Mouse (Mus musculus): ENCODE measurements around the gene Itga7.
A peak's percentile ranks its signal among the peaks of the same experiment; 100 is the strongest.

Itga7 gene

DNA sequence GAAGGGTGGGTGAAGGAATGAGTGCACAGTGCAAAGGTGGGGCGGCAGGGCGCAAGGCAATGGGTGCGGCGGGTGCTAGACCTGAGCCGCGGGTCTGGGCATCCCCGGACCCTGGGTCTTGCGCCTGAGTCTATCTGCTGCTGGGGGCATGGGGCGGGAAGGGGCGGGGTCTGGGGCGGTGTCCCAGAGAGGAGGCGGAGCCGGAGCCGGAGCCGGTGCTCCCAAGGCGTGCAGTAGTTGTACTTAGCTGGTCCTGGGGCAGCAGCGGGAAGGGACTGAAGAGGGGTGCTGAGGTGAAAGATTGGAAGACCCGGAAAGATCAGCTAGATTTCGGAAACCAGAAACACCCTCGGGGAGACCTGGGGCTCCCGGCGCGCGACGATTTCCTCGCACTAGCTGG lies at the start of gene Itga7:
Gene Itga7 (plus strand): TSS at position 245 of the 400 bp plus-strand sequence.
- DNase-seq (ENCODE audit: low read depth): no peak

DNA sequence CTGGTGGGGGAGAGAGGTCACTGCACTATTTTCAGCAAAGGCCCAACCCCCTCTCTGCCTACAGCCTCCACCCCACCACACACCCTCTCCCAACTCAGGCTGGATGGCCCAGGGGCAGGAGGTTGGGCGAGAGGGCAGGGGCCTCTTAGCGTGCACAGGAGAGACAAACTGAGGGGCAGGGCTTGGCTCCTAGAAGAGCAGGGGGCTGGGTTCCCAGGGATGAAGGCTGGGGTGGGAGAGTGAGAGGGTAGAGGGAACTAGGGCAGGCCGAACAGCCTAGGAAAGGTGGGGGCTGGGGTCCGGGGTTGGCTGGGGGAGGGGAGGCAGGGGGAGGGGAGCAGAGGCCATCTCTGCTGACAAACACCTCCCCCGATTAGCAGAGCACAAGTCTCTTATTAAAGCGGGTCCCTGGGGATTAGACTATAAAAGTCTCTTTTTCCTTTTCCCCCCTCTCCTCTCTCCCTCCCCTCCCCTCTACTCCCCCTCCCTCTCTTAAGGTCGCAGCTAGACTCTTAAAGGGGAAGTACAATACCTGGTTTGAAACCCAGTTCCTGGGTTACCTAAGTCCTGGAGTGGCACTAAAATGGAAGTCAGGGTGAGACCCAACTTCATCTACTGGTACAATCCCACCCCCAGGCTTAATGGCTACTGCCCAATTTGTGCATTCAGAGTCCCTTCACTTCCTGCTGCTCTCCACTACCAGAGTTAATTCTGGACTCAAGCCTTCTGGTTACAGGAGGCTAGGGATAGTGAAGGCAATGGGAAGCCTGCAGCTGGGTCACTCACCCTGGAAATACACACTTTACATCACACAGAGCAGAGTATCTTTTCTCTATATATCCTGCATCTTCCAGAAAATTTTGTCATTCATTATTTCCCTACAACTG lies 44.4 kb upstream of the Itga7 start:
- no peak for DNase-seq (ENCODE audit: low read depth)

DNA sequence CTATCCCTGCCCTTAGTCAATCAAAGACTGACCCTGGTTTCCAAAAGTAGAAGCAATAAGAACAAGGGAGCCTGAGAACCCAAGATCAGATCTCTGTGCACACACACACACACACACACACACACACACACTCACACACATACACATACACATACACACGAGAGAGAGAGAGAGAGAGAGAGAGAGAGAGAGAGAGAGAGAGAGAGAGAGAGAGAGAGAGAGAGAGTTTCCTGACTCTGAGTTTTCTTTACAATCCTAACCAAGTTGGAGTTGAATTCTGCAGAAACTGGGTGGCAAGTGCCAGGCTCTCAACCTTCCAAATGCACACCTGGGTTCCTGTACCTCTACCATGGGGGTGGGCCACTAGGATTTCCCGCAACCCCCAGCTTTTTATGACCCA lies 43.8 kb upstream of the Itga7 start:
- no peak for DNase-seq (ENCODE audit: low read depth)

DNA sequence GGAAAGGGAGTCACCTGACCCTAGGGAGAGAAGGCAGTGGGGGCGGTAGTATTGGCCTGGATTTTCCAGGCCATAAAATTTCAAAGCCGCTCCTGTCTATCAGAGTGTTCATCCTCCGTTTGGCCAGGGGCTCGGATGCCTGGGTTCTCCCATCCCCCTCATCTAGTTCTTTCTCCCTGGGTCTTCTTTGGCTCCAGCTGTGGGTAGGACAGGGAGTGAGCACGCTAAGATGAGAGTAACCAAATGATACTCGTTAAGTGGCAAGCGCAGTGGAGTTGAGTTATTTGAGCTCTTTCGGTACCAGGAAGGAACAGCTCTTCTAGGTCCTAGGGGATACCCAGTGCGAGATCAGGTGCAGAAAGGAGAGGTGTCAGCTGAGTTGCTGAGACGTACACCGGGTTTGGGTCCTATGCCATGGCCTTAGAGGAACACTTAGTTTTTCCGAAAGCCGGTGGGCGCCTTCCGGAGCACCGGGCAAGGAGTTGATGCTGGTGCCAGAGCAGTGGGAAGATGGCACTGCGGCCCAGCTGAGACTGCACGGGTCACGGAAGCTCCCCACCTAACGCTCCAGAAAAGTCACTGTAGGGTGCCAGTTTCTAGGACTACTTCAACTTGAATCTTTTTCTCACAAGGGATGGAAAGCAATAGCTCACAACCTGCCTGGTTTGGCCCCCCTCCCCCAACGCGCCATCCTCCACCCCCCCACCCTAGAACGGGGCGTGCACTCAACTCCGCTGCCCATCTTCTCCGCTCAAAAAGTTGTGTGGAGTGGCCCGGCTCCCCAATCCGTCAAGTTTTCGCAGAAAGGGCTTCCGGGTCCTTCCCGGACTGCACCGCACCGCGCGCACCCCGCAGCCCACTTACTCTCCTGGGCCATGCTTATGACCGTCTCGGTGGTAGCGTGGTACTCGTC lies 43.0 kb upstream of the Itga7 start:
- no peak for DNase-seq (ENCODE audit: low read depth)

DNA sequence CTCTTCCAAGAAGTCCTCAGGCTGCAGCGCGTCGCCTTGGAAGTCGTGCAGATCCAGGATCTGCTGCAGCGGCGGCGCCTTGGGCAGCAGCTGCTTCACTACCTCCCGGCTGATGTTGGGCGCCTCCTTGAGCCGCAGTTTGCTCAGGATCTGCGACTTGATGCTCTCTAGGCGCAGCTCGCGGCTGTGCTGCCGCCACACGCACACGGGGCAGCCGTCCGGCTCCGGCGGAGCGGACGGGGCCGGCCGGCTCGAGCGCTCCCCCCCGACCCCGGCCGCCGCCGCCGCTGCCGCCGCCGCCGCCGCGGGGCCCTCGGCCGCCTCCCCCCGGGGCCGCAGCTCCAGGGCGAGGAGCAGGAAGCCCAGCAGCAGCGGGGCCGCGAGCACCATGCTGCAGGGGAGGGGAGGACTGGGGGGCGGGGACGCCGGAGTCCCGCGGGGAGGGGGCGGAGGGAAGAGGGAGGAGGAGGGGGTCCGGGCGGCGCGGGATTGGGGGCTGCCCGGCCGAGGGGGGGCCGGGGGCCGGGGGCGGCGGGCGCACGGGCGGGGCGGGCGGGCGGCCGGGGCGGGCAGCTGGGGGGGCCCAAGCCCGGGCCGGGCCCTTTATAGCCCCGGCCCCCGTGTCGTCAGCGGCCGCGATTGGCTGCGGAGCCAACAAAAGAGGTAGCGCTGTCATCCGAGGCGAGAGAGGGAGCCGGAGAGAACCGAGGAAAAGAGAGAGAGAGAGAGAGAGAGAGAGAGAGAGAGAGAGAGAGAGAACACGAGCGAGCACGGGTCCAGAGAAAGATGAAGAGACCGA lies 42.1 kb upstream of the Itga7 start, which contains the start of gene Gdf11:
Gene Gdf11 (minus strand): TSS at position 423 of the 799 bp plus-strand sequence.
- DNase-seq (ENCODE audit: low read depth): no peak

DNA sequence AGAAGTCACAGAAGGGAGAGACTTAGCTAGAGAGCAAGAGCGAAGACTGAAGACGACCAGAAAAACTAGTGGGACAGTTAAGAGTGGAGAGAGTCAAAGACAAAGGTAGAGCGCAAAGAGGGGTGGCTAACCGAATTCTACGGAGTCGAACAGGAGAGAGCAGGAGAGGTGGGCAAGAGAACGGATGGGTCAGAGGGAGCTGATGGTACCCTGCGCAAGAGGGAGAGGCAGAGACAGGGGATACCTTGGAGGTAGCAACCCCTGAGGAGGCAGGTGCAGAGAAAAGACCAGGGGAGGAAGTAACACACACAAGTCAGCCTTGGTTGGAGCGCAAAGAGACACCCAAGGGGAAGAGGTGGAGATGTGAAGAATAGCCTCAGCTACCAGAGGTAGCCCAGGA lies 41.4 kb upstream of the Itga7 start:
- no peak for DNase-seq (ENCODE audit: low read depth)

DNA sequence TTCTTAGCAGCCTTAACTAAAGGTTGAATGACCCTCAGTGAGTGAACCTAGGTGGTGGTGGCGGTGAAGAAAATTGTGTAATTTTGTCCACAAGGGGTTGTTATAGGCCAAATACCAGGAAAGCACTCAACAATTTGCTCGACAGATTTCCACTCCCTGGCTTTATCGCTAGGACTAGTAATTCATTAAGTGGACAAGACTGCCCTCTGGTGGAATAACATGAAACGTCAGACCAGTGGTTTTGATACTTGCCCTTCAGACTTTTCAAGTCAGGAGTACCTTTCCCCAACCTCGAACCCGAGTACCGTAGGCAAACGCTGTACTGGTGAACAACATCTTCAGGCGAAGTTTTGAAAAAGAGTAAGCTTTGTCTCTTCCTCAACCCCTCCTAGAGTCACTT lies 38.2 kb upstream of the Itga7 start:
- peak; percentile 91 for DNase-seq (ENCODE audit: low read depth)

DNA sequence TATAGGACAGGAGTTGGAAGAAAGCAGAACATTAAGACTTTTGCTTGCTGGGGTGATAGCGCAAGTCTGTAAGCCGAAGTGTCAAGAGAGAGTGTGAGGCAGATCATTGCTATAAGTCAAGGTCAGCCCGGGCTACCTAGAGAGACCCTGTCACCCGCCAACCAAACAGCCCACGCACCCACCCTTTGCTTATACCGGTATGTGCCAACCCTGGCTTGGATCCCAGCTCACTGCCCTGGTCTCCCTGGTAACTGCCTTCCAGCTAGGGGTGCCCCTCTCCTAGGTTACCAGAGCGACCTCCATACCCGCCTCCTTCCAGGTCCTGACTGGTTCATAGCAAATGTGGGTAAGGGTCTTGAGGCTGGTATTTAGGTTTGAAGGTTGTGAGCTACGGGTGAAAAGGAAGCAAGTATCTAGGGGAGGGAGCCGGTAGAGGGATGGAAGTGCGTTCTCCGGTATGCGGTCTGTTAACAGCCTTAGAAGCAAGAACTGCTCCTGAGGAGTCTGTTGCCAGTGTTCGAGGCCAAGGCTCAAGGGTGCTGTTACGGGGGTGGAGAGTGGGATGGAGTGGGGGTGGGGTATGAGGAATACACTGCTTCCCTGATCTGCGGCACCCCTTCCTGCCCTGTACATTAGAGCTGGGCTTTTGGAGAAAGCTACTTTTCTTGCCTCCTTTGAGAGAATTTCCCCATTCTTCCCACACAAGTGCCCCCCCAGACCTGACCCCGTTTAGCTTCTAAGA lies 37.5 kb upstream of the Itga7 start:
- no peak for DNase-seq (ENCODE audit: low read depth)

DNA sequence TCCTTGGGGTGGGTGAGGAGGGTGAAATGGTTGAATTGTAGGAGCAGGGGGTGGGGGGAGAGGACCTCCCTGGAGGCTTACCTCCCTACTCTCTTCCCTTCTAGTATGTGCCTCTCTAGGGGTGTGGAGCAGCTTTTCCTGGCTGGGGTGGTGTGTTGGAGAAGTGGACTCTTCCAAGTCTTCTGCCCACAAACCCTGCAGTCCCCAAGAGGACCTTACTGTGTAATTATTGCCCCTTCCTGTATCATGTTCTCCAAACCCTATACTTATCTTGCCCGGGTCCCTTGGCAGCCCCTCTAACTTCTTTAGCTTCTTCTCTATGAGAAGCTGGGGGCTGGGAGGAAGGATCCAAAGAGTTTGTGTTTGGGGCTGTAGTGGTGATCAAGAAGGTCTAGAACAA lies 36.8 kb upstream of the Itga7 start:
- no peak for DNase-seq (ENCODE audit: low read depth)

DNA sequence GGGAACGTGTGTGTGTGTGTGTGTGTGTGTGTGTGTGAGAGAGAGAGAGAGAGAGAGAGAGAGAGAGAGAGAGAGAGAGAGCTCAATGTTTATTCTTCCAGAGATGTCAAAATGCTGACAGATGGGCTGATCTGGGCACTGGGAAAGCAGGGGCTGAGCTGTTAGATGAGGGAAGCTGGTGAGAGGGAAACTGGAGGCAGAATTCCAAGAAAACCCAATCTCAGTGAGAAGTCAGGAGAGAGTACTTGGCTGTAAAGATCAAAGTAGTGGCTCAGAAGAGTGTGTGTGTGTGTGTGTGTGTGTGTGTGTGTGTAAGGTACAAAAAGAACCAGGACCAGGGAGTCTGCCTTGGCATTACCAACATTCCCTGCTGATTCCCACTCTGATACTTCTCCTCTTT lies 36.1 kb upstream of the Itga7 start:
- no peak for DNase-seq (ENCODE audit: low read depth)

DNA sequence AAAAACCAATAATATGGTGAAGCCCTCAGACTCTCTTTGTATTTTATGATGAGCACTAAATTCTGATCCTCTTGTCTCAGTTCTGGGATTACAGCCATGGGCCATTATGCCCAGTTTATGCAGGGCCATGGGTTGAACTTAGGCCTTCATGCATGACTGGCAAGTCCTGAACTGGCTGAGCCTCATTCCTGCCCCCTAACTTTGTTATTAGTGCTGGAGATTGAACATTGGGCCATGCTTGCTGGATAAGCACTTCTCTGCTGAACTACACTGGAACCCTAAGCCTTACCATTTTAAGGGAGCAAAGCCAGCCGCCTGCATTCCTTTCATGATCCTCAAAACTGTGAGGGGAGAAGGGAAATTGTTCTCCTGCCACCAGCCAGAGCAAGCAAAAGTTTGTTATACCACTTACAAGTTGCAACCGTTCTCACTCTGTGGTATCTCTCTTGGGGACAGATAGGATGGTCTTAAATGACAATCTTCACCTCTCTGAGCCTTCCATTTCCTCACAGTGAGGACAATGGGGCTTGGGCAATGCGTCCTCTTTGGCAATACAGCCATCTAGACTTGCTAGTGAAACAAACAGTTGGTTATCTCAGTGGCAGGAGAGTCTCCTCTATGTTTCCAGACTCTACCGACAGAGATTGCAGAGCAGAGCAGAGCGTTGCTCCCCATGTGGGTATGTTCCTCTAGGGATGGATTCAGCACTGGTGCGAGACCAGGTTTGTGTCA lies 33.7 kb upstream of the Itga7 start:
- no peak for DNase-seq (ENCODE audit: low read depth)

DNA sequence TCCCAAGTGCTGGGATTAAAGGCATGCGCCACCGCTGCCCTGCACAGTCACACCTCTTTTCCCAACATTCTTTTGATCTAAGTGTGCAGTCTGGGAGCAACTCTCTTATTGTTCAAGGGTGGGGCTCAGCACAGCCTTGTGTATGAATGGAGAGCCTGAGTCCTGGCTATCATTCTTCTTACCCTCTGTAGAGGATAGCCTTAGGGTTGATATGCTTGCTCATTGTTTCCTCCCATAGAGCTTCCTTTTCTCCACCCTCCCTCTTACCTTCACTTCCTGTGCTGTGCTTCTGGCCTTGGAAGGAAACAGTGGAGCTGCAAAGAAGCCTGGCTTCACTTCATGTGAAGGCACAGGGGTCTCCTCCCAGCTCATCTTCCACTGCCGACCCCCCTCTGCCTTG lies 32.9 kb upstream of the Itga7 start, which contains the start of gene Cd63:
Gene Cd63 (plus strand): TSS at position 292 of the 400 bp plus-strand sequence.
- DNase-seq (ENCODE audit: low read depth): no peak

DNA sequence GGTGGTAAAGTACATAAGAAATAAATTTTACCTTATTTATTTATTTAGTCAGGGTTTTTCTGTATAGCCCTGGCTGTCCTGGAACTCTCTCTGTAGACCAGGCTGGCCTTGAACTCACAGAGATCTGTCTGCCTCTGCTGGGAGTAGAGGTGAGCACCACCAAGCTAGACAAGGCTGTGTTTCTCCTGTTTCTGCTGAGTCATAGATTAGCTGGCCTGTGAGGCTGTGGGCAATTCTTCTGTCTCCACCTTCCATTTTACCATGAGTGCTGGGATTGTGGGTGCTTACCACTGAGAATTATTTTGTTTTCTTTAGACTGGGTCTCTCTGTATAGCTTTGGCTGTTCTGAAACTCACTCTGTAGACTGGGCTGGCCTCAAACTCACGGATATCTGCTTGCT lies 32.2 kb upstream of the Itga7 start:
- no peak for DNase-seq (ENCODE audit: low read depth)

DNA sequence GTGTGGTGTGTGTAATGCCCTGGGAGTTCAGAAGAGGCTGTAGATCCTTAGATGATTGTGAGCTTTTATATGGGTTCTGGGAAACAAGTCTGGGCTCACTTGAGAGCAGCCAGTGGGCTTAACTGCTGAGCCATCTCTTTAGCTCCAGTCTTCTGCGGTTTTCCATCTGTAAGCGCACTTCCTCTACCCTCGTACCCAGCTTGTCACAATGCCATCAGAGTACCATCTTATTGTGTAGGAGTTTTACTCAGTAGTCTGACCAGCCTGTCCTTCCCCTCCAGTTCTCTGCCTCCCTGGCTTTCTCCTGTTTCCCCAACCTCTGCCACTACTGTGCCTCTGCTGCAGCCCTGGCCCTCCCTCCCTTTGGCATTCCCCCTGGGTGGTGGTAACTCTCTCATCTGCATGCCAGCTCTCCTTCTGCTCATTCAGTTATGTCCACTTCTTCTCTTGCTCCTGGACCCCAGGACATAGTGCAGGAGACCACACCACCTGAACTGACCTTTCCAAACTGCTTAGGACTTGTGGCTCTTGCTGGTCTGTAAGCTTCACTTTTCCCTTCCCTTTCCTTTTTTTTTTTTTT lies 31.1 kb upstream of the Itga7 start:
- DNase-seq (ENCODE audit: low read depth): no peak

DNA sequence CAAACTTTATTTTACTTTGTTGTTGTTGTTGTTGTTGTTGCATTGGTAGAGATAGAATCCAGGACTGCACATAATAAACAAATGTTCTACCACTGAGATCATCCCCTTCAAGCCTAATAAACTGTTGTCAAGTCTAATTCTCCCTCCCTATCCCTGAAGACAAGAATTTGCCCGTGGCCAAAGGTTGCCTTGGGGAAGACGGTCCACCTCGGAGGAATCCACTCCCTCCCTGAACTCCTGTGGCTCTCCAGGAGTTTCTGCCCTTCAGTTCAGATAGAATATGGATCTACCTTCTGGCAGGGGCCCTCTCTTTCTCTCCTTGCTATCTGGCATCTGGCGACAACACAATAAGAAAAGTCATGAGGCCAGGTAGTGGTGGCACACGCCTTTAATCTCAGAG lies 28.8 kb upstream of the Itga7 start:
- DNase-seq (ENCODE audit: low read depth): no peak

DNA sequence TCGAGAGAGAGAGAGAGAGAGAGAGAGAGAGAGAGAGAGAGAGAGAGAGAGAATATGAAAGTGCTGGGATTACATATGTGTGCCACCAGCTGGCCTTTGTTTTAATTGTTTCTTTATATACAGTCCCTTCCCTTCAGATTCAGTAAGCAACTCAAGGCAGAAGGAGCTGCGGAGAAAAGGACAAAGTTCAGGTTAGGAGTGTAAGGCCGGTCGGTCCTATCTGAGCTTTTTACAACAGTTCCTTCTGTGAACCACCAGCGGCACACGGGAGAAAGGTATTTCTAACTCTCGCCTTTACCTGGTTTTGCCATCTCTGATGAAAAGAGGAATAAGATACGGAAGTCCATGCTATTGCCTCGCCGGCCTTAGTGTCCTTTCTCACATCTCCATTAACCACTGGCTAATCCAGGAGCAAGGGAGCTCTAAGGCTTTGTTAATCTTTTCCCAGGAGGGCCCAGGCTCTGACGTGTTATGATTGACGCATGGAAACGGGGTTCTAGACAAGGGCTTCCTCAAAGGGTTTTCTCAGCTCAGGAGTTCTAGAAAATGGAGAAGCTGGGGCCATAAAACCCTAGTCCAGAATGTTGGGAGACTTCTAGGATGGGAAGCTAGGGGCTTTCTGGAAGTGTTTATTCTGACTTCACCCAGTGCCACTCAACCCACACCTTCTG lies 24.7 kb upstream of the Itga7 start:
- DNase-seq (ENCODE audit: low read depth): no peak

DNA sequence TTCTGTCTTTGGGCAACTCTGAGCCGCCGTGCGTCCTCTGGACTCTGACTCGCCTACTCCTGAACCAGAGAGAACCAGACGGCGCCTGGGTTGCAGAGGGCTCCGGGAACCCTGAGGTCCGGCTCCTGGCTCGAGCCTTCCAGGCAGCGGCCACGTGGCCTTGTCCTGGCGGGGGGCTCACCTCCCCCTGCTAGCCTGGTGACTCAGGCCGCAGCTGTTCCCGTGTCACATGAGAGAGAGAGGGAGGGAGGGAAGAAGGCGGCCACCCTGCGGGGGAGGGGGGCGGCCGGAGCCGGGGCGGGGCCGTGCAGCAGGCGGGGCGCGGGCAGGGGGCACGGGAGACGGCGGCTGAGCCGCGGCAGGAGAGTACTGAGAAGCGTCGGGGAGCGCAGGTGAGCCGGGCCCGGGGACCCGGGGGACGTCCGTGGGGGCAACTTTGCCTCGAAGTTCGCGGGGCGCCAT lies 24.0 kb upstream of the Itga7 start:
- DNase-seq (ENCODE audit: low read depth): no peak

DNA sequence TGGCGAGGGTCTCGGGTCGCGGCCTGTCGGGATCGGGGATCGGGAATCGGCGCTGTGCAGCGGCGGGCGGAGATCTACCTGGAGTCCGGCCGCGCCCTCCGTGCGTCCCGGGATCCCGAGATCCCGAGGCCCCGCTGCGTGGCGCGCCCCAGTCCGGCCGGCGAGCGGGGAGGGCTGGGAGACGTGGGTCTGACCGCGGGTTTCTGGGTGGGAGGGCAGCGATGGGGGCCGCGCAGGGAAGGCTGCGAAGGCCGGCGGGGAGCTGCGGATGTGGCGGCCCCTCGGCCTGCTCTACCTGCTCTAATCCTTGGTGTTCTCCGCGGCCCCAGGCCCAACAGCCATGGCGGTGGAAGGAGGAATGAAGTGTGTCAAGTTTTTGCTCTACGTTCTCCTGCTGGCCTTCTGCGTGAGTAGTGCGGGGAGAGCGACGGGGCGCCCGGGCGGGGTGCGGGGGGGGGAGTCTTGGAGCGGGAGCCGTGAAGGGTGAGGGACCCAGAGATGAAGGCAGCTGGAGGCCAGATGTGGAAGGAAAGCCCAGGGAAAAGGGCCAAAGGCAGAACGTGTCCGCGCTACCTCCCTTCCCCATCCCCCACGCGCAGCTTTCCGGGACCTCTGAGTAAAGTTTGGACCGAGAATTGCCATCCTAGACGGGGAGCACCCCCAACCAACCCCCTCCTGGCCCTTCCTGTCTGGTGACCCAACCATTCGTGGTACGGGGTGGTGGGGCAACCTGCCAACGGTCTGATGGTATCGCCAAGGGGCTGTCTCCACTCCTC lies 23.4 kb upstream of the Itga7 start:
- DNase-seq (ENCODE audit: low read depth): no peak

DNA sequence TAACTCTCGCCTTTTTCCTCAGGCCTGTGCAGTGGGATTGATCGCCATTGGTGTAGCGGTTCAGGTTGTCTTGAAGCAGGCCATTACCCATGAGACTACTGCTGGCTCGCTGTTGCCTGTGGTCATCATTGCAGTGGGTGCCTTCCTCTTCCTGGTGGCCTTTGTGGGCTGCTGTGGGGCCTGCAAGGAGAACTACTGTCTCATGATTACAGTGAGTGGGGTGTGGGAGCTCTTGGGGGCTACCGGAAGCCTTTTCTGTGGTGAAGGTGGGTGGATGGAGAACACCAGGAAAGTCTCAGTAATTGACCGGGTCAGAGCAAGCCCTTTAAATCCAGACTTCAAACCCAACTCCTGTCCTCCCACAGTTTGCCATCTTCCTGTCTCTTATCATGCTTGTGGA lies 22.2 kb upstream of the Itga7 start:
- no peak for DNase-seq (ENCODE audit: low read depth)
